ENCODE assay signal across 8 mouse cellular contexts in genomic region chr7:68748761-68749635, GRCm38 (mm10). TPM values are rescaled to one million over a fixed set of nuclear protein-coding genes. Genes with fewer than 3 reads are reported as not detected.
DNase-seq lines count a peak whose midpoint lies in the region; ATAC-seq and TF ChIP-seq lines count a peak whose summit lies in the region.

Gene Arrdc4 (minus strand): TSS chr7:68749241.

- peak within 1 kb of the TSS; percentile 94 for H3K4me3 ChIP-seq in layer of hippocampus, adult 2 months
- peak within 1 kb of the TSS; percentile 61 for H3K4me3 ChIP-seq in lung, adult 2 months (replicated peaks; ENCODE audit: extremely low read depth, low read depth, low read length)

- DNase-seq in Muller cell, postnatal 12 days (ENCODE audit: inconsistent ontology term): peak; percentile 99
- peak; percentile 99 for DNase-seq in cerebellum, adult 9-10 months
- DNase-seq in forelimb bud, embryonic 11.5 days (ENCODE audit: low read depth, low spot score): peak; percentile 99
- peak; percentile 98 for DNase-seq in heart, postnatal 4 days
- peak; percentile 96 to 100 for DNase-seq in layer of hippocampus, adult 2 months (ENCODE audit: low spot score in 2 of 2)
- peak; percentile 98 for DNase-seq in lung, adult 2 months
- DNase-seq in testis, postnatal 14 days (ENCODE audit: low spot score): peak; percentile 99

- TF ChIP-seq POLR2A in lung, adult 2 months (IDR thresholded peaks at IDR 0.05; ENCODE audit: borderline replicate concordance, extremely low read depth, low read depth, low read length): peak; percentile 57; the same call in 1 of the 2 replicates

- H3K27ac ChIP-seq in layer of hippocampus, adult 2 months: peak within 1 kb of the TSS; percentile 93

- ATAC-seq in neutrophil, adult 5-6 weeks (ENCODE audit: extremely low read depth, insufficient number of reproducible peaks, low FRiP score, poor library complexity, severe bottlenecking): peak; percentile 95

- under 1% methylated on average over 54 of the region's 54 CpGs for WGBS in lung, adult 2 months

- no peak for TF ChIP-seq CTCF in layer of hippocampus, adult 2 months (conservative IDR thresholded peaks at IDR 0.05)
- no peak for TF ChIP-seq CTCF in lung, adult 2 months (IDR thresholded peaks at IDR 0.05; ENCODE audit: insufficient read depth, low read length)

- H3K4me1 ChIP-seq in lung, adult 2 months (ENCODE audit: control insufficient read depth, insufficient read depth, low read length): peaks cover 19% of the 10 kb centered on the region

RNA-seq across cellular contexts. Expression of gene Arrdc4, which starts in this region (rescaled TPM):
- total RNA-seq in heart, postnatal 4 days (2021): 10 to 100 TPM; 11.4 to 12.2 TPM
- total RNA-seq in layer of hippocampus, adult 2 months (2021): 10 to 100 TPM; 10.4 to 13.3 TPM
- polyA plus RNA-seq in lung, adult 2 months (2012; rRNA removed): 12.9 and 17.9 TPM in 2 replicates
- total RNA-seq in neutrophil, adult 5-6 weeks (2017): 43.5 and 44.2 TPM in 2 replicates

Comparison
In these comparisons a context has a peak if more than half of its experiments do, and no peak if none do; other contexts are left out.
1. Peak in every context shown above with its lines: DNase-seq, ATAC-seq, H3K4me3 ChIP-seq and H3K27ac ChIP-seq.